Mouse (Mus musculus) heart, embryonic 14.5 days (tissue): ENCODE measurements around the gene Wdr41. TPM values are rescaled to one million over a fixed set of nuclear protein-coding genes. Genes with fewer than 3 reads are reported as not detected.

ENCODE experiments used
- polyA plus RNA-seq: library from polyadenylated mRNA; unstranded; fragments of >200 nt; fragmentation: Nextera tagmentation; extraction: Ambion mirVana; gene quantifications from 2 replicates; pipeline ENCODE4 v1.2.1, GENCODE M21; 2014

Wdr41 gene
- polyA plus RNA-seq, 1 experiment from 2014 or later, result 21.9 TPM

Other genes with a start within 250 kb of the Wdr41 start
- gene Tbca, start 187.4 kb upstream of the Wdr41 start, polyA plus RNA-seq, result 247 and 261 TPM in 2 replicates
- not detected in 2 replicates for gene Otp, start 100.7 kb upstream of the Wdr41 start, polyA plus RNA-seq